Mouse (Mus musculus): ENCODE results near the gene Mettl7a2. TPM values are rescaled to one million over a fixed set of nuclear protein-coding genes. Genes with fewer than 3 reads are reported as not detected.
"Not testable (repeated sequence)": the region's sequence is repeated elsewhere in the genome, so short reads cannot be mapped to it uniquely, and the experiment has no call there.

Gene Mettl7a2
- under 1 TPM; 0.36 to 0.82 TPM for total RNA-seq (2021)
- long read RNA-seq, experiment 1: 0 reads
- long read RNA-seq, experiment 2: 0 reads

DNA sequence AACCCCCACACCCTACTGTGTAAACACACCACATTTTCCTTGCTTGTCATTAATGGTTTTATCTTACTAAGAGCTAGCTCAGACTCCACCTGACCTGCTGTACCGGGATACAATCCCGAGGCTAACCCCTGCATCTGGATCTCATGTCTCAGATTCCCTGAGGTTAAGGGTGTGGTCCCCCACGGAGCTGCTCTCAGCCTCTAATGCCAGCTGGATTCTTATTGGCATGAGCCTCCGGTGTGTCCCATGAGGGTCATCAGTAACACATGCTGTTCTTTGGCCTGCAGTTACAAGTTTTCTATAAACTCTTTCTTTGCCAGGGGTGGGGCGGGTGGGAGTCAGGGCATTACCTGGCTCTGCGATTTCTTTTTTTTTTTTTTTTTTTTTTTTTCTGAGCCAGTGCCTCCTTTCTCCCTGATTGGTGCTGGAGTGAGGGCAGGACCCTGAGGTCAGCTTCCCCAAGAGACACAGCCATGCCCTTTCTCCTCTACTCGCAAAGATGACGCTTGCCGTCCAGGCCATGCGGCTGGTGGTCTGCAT is at the start of gene Mettl7a2, which contains the start of gene Methig1:
TSS of gene Mettl7a2 (plus strand) at position 490 of the 540 bp plus-strand sequence.
TSS of gene Methig1 (plus strand) at position 439 of the 540 bp plus-strand sequence.
- intact Hi-C loops (cut with DNase I): no loop called here
- H3K27ac ChIP-seq: no peak within 1 kb of the TSS
- no peak for TF ChIP-seq CTCF (IDR thresholded peaks at IDR 0.05)
- no peak for DNase-seq
- H3K4me3 ChIP-seq: no peak within 1 kb of the TSS

DNA sequence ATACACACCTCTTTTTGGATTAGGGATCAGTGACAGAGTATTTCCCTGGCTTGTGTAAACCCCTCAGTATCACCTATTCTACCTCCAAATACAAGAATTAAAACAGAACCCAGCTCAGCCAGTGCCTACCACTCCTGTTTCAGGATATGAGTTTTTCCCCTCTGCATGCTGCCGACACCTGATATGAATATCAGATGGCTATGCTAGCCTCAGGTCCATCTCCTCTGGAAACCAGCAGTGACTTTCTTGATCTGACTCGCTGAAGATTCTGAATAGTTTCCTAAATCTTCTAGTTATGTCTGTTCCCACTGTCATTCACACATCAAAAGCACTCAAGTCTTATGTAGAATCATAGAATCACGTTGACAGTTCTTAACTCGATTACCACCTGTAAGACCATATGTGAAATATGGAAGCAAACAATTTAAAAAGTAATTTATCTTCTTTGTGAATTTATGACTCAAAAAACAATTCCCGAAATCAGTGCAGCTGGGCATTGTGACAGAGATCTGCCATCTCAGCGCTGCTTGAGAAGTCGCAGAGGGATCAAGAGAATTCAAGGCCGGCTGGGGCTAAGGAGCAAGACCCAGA is 49.5 kb upstream of the Mettl7a2 start:
- Histone ChIP-seq H3K27ac (peak overlapping the region; percentile 98), H3K4me3 (peak overlapping the region; percentile 83)
- intact Hi-C loops (cut with DNase I): loop anchor here (5.0 to 10.0 kb wide), 2 partner anchors 41 to 269 kb away; partner anchors contain the start of gene Dip2b
- DNase-seq: no peak
- TF ChIP-seq CTCF (IDR thresholded peaks at IDR 0.05): no peak

DNA sequence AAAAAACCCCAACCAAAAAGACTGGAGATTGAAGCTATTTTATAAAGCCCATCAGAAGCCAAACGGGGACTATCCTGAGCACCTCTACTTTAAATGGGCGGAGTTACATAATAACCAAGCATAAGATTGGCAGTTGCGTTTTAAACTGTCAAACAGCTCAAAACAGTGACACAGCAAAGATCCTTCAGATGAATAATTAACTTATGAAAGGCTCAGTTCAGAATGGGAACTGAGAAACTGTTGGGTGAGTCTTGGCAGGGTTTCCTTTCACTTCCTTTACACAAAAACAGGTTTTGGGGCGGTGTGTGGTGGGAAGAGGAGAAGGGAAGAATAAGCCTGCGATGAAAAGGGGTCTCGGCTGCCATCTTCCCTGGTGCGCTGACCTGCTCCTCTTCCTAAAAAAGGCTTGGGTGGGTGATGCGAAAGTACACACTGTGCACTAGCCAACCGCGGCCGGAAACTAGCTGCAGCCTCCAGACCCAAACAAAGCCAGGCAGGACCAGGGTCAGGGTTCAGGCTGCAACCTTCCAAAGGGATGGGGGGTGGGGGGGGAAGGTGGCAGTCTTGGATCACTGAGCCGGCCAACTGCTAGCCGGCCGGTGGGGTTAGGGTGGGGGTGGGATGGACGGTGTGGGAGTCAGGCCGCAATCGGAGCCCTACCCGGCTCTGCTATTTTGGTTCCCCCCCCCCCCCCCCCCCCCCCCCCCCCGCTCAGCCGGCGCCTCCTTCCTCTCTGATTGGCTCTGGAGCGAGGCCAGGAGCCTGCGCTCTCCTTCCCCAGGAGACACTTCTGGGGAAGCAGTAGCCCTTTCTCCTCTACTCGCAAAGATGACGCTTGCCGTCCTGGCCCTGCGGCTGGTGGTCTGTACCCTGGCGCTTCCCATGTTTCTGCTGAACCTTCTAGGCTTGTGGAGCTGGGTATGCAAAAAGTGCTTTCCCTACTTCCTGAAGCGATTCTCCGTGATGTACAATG is 48.7 kb upstream of the Mettl7a2 start, which contains the start of gene Mettl7a1:
TSS of gene Mettl7a1 (plus strand) at position 122 of the 973 bp plus-strand sequence.
- intact Hi-C loops (cut with DNase I): loop anchor here (5.0 to 10.0 kb wide), 2 partner anchors 42 to 270 kb away; partner anchors contain the start of gene Dip2b
- Histone ChIP-seq H3K27ac (peak within 1 kb of the TSS; percentile 98), H3K4me3 (peak within 1 kb of the TSS; percentile 83)
- no peak for TF ChIP-seq CTCF (IDR thresholded peaks at IDR 0.05)
- peak; percentile 95 for DNase-seq

DNA sequence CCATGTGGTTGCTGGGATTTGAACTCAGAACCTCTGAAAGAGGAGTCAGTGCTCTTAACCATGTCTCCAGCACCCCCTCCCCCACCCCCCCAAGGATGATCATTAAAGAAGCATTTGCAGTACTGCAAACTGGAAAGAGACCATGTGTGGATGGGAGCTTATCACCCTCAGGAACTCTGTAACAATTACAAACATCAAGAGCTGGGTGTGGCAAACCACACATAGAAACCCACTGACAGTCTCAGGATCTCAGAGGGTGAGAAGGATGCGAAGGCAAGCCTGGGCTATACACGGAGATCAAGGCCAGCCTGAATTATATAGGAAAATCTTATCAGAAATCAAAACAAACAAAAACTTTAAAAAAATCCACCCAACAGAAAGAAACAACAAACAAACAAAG is 46.8 kb upstream of the Mettl7a2 start:
- DNase-seq: no peak
- Histone ChIP-seq H3K4me3 (peak overlapping the region; percentile 83), H3K27ac (peak overlapping the region; percentile 98)
- TF ChIP-seq CTCF (IDR thresholded peaks at IDR 0.05): no peak
- intact Hi-C loops (cut with DNase I): loop anchor here (10.0 kb wide), 1 partner anchor 271 kb away; the partner anchor contains the start of gene Dip2b

DNA sequence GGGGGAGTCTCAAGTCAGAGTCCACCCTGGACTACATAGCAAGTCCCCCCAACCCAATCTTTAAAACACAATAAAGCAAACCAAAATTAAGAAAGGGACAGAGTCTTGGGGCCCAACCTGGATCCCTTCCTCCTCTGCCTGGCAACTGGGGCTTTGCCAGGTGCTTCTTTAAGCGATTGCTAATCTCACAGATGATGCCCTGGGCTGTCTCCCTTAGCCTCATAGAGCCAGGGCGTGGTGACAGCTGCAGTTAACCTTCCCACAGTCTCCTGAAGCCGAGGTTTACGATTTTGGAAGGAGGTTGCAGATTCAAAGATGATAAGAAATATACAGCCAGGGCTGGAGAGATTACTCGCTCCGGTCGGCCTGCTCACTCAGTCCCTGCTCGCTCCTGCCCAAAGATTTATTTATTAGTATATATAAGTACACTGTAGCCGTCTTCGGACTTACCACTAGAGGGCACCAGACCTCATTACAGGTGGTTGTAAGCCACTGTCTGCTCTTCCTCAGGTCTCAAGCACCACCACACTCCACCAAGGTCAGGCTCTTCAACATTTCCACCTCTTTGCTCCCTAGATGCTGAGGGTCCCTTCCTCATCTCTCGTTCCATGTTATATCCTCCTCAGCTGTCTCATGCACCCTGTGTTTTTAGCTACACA is 45.4 kb upstream of the Mettl7a2 start:
- peak overlapping the region; percentile 54 for H3K4me3 ChIP-seq
- DNase-seq: peak; percentile 44
- intact Hi-C loops (cut with DNase I): loop anchor here (10.0 kb wide), 1 partner anchor 273 kb away; the partner anchor contains the start of gene Dip2b
- peak overlapping the region; percentile 24; the same call in 1 of the 2 replicates for H3K27ac ChIP-seq
- TF ChIP-seq CTCF (IDR thresholded peaks at IDR 0.05): peak; percentile 61

DNA sequence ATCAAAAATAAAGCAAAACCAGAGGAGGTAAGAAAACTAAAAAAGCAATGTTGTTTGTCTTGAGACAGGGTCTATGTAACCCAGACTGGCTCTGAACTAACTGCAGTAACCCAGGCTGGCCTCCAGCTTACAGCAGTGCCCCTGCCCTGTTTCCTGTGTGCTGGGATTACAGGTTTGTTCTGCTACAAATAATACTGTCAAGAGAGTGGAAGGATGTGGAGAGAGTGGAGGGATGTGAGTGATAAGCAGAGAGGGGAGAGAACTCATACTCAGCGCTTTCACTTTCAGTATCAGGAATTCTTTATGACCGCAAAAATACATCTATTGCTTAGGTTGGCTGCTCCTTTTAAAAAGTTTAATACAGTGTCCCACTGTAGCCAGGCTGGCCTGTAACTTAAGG is 40.7 kb upstream of the Mettl7a2 start:
- Histone ChIP-seq H3K27ac (peak overlapping the region; percentile 63), H3K4me3 (peak overlapping the region; percentile 10; the same call in 1 of the 2 replicates)
- intact Hi-C loops (cut with DNase I): no loop called here
- no peak for DNase-seq
- no peak for TF ChIP-seq CTCF (IDR thresholded peaks at IDR 0.05)

DNA sequence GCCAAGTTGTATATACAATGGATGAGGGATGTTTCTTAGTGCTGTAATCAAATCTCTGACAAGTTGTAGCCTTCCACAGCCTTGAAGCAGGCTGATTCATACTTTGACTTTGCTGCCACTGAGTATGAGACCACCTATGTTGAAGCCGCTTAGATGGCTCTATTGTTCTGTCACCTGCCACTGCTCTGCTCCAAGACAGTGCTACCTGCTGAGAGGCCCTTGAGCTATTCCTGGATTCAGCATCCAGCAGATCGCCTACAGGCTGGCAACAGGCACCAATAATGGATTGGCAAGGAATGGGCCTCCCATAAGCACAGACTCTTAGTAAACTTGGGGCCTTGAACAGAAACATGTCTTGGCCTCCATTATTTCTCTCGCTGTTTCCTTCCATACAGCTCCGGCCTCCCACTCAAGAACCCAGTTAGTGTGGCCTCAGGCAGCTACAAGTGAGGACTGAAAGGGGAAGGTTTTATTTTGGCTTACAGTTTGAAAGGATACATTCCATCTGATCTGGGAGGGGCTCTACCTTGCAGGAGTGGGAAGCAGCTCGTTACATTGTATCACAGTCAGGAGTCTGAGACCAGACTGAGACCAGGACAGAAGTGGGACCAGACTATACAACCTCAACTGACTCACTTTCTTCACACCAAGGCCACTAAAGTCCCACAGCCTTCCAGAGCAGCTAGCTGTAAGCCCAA is 38.4 kb upstream of the Mettl7a2 start:
- Histone ChIP-seq H3K4me3 (no peak overlapping the region), H3K27ac (no peak overlapping the region)
- no peak for TF ChIP-seq CTCF (IDR thresholded peaks at IDR 0.05)
- intact Hi-C loops (cut with DNase I): no loop called here
- DNase-seq: no peak

DNA sequence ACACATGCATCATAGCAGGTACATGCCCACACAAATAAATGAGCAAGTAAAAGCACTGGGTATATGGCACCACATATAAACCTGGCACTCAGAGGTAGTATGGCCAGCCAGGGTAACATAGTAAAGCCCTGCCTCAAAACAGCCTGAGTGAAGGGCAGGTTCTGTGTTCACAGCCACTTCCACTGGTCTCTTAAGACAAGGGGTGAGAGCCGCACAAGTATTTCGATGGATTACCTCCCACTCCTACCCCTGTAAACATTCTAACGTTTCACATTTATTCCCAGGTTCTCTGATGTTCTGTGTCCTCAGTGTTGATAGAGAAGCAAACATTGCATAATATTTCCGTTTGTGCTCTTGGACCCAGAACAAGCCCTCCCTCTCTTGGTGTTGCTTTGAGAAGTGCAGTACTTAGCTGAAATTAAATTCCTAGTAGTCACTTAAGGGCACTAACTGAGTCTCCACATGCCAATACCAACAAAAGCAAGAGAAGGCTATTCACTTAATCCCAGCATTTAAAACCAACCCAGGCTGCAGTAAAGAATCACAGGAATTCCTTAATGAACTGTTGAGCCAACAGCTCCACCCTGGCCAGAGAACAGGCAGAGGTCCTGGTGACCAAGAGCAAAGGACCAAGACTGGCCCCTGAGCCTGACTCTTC is 34.9 kb upstream of the Mettl7a2 start:
- H3K27ac ChIP-seq: peak overlapping the region; percentile 77
- intact Hi-C loops (cut with DNase I); H3K4me3 ChIP-seq; DNase-seq: not testable (repeated sequence)

DNA sequence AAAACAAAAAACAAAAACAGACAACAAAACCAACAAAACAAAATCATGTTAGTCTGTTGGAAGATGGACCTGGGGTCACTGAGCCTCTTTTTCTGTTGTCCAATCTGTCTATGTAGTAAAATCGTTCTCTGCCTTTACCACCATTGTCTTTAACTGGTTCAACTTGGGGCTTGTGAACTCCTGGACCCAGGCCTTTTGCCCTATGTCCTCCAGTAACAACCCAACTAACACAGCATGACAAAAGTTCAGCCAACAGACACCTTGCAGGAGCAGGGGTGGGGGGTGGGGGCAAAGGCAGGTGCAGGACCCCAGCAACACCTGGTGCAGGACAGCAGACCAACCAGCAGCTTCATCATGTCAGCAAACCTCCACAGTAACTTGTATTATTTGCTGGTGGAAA is 33.1 kb upstream of the Mettl7a2 start:
- intact Hi-C loops (cut with DNase I): loop anchor here (10.0 kb wide), 1 partner anchor 135 kb away; no protein-coding TSS in a partner anchor

DNA sequence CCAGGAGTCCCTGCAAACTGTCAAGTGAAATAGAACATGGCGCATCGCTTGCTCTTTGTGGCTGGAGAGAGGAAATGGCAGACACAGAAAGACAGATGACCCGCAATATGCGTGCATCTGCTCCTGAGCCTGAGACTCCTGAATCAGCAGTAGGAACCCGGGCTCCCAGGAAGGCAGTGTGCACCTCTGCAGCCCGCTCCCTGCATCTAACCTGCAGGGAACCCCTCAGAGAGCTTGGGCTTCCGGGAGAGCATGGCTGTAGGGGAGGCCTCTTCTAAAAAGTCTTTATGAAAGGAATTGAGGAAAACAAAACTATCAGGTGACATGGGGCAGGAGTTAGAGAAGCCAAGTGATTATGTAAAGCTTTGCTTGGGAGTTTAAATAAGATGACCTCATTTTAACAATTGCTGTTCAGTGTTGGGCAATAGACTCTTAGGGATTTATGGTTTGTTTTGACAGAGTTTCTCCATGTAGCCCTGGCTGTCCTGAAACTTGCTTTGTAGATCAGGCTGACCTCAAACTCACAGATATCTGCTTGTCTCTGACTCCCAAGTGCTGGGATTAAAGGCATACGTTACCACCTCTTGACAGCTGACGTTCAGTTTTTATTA is 32.6 kb upstream of the Mettl7a2 start:
- intact Hi-C loops (cut with DNase I): loop anchor here (10.0 kb wide), 1 partner anchor 134 kb away; no protein-coding TSS in a partner anchor
- H3K27ac ChIP-seq: peak overlapping the region; percentile 77
- no peak for DNase-seq
- TF ChIP-seq CTCF (IDR thresholded peaks at IDR 0.05): no peak
- H3K4me3 ChIP-seq: no peak overlapping the region

More for the DNA sequence above, 33.1 kb upstream of the Mettl7a2 start:
- H3K27ac ChIP-seq: peak overlapping the region; percentile 77
- no peak for TF ChIP-seq CTCF (IDR thresholded peaks at IDR 0.05)
- DNase-seq: no peak
- no peak overlapping the region for H3K4me3 ChIP-seq

Measured in gastrocnemius, adult 2 months (tissue).